Mouse (Mus musculus) brain, embryonic 14.5 days (tissue): ENCODE measurements around the gene Itga2b. TPM values are rescaled to one million over a fixed set of nuclear protein-coding genes. Genes with fewer than 3 reads are reported as not detected.

Experiments used
- DNase-seq: peaks from one replicate; pipeline ENCODE4 v3.0.0-alpha.2; 2011; ENCODE audit warnings: low read depth
- CTCF ChIP-seq: fragments of 200-500 bp; IDR thresholded peaks from 2 replicates; pipeline ENCODE4 v1.5.1; 2012; ENCODE audit warnings: inconsistent platforms, mild to moderate bottlenecking, moderate library complexity, borderline replicate concordance; ENCODE audit not compliant: insufficient read depth, insufficient read length; ENCODE audit errors: extremely low read depth
- POLR2A ChIP-seq: fragments of 200-500 bp; IDR thresholded peaks from 2 replicates; pipeline ENCODE4 v1.6.1; 2012; ENCODE audit warnings: mild to moderate bottlenecking, inconsistent platforms, borderline replicate concordance; ENCODE audit not compliant: poor library complexity, insufficient read depth, insufficient read length, severe bottlenecking; ENCODE audit errors: extremely low read depth
- polyA plus RNA-seq: library from polyadenylated mRNA; depleted of rRNA; stranded (reverse); fragments of >200 nt; gene quantifications from 2 replicates; pipeline ENCODE4 v1.2.3, GENCODE M21; 2012

The Itga2b gene
- polyA plus RNA-seq, 1 experiment, result 5.3 TPM

- DNase-seq, result no peak
- TF ChIP-seq POLR2A (no peak), CTCF (no peak)
Observed at GRCm38 (mm10) chr11:102480111-102480510, 10.2 kb upstream of the Itga2b start.

GRCm38 (mm10) chr11:102479581-102479980 lies 9.7 kb upstream of the Itga2b start:
- DNase-seq, result no peak
- TF ChIP-seq CTCF (no peak), POLR2A (no peak)

- TF ChIP-seq CTCF, result no peak
- no peak for TF ChIP-seq POLR2A
Observed at GRCm38 (mm10) chr11:102478671-102479070, 8.7 kb upstream of the Itga2b start.

GRCm38 (mm10) chr11:102475027-102475426 lies 5.1 kb upstream of the Itga2b start:
- no peak for TF ChIP-seq CTCF
- TF ChIP-seq POLR2A, result no peak
- DNase-seq, result no peak

More at GRCm38 (mm10) chr11:102478671-102479070, 8.7 kb upstream of the Itga2b start:
- DNase-seq, result no peak

- TF ChIP-seq POLR2A, result no peak
- TF ChIP-seq CTCF, result no peak
- DNase-seq, result peak; percentile 97
Observed at GRCm38 (mm10) chr11:102467041-102467631, 2.8 kb downstream of the Itga2b start.

- DNase-seq, result peak; percentile 93
- TF ChIP-seq POLR2A (no peak), CTCF (no peak)
Observed at GRCm38 (mm10) chr11:102465713-102466436, 4.0 kb downstream of the Itga2b start.

GRCm38 (mm10) chr11:102464901-102465300 lies 5.0 kb downstream of the Itga2b start:
- no peak for DNase-seq
- TF ChIP-seq CTCF (no peak), POLR2A (no peak)

GRCm38 (mm10) chr11:102461764-102462163 lies 8.2 kb downstream of the Itga2b start:
- no peak for DNase-seq
- TF ChIP-seq CTCF, result no peak

- no peak for DNase-seq
- TF ChIP-seq POLR2A, result no peak
Observed at GRCm38 (mm10) chr11:102460541-102460940, 9.4 kb downstream of the Itga2b start.

- peak; percentile 91 for DNase-seq
- TF ChIP-seq CTCF, result peak; percentile 20; the same call in 1 of the 2 replicates
- TF ChIP-seq POLR2A, result 0 out of 2 replicates have a peak, but pooled peaks have one; percentile 21
Observed at GRCm38 (mm10) chr11:102455740-102456396, 14.1 kb downstream of the Itga2b start.

- no peak for DNase-seq
- TF ChIP-seq POLR2A, result no peak
- no peak for TF ChIP-seq CTCF
Observed at GRCm38 (mm10) chr11:102453131-102453530, 16.8 kb downstream of the Itga2b start.

GRCm38 (mm10) chr11:102449043-102450008 lies 20.6 kb downstream of the Itga2b start:
- TF ChIP-seq POLR2A, result no peak
- TF ChIP-seq CTCF, result no peak

GRCm38 (mm10) chr11:102448327-102448726 lies 21.6 kb downstream of the Itga2b start:
- DNase-seq, result peak; percentile 45
- TF ChIP-seq POLR2A, result no peak
- no peak for TF ChIP-seq CTCF

More at GRCm38 (mm10) chr11:102449043-102450008, 20.6 kb downstream of the Itga2b start:
- no peak for DNase-seq

GRCm38 (mm10) chr11:102447497-102447896 lies 22.4 kb downstream of the Itga2b start, which contains the start of gene Fam171a2:
Gene Fam171a2 (minus strand): TSS chr11:102447682.
- TF ChIP-seq CTCF (peak; percentile 91), POLR2A (peak; percentile 99)
- peak; percentile 89 for DNase-seq
